Mouse (Mus musculus): Measurements from ENCODE around the gene Ebf1. TPM values are rescaled to one million over a fixed set of nuclear protein-coding genes. Genes with fewer than 3 reads are reported as not detected.

Gene Ebf1
- polyA plus RNA-seq, 1 experiment, result not detected

- WGBS, result 77% methylated on average over 7 of the region's 7 CpGs
- no peak for TF ChIP-seq POLR2A (IDR thresholded peaks at IDR 0.05; ENCODE audit: insufficient read depth, low read depth, low read length)
- no peak for TF ChIP-seq CTCF (IDR thresholded peaks at IDR 0.05; ENCODE audit: insufficient read depth, low read depth, low read length)
- Histone ChIP-seq H3K27ac (ENCODE audit: insufficient read depth, low read depth, low read length) (no peak overlapping the region), H3K4me3 (ENCODE audit: insufficient read depth, low read depth, low read length) (no peak overlapping the region), H3K4me1 (ENCODE audit: control insufficient read depth, insufficient read depth, low read length) (no peaks in the 10 kb centered on the region)
These were observed 270.6 kb downstream of the Ebf1 start for GRCm38 (mm10) chr11:44887691-44888090.

- TF ChIP-seq CTCF (IDR thresholded peaks at IDR 0.05; ENCODE audit: insufficient read depth, low read depth, low read length) (no peak), POLR2A (IDR thresholded peaks at IDR 0.05; ENCODE audit: insufficient read depth, low read depth, low read length) (no peak)
- WGBS, result 94% methylated on average over 4 of the region's 4 CpGs
- H3K27ac ChIP-seq (ENCODE audit: insufficient read depth, low read depth, low read length), result no peak overlapping the region
- H3K4me3 ChIP-seq (ENCODE audit: insufficient read depth, low read depth, low read length), result no peak overlapping the region
- no peaks in the 10 kb centered on the region for H3K4me1 ChIP-seq (ENCODE audit: control insufficient read depth, insufficient read depth, low read length)
These were observed 271.3 kb downstream of the Ebf1 start for GRCm38 (mm10) chr11:44888390-44888789.

- no peaks in the 10 kb centered on the region for H3K4me1 ChIP-seq (ENCODE audit: control insufficient read depth, insufficient read depth, low read length)
- WGBS, result 86% methylated on average over 18 of the region's 18 CpGs
- H3K4me3 ChIP-seq (ENCODE audit: insufficient read depth, low read depth, low read length), result no peak overlapping the region
- no peak overlapping the region for H3K27ac ChIP-seq (ENCODE audit: insufficient read depth, low read depth, low read length)
- TF ChIP-seq POLR2A (IDR thresholded peaks at IDR 0.05; ENCODE audit: insufficient read depth, low read depth, low read length) (no peak), CTCF (IDR thresholded peaks at IDR 0.05; ENCODE audit: insufficient read depth, low read depth, low read length) (no peak)
These were observed 275.9 kb downstream of the Ebf1 start for GRCm38 (mm10) chr11:44892814-44893521.

- TF ChIP-seq CTCF (IDR thresholded peaks at IDR 0.05; ENCODE audit: insufficient read depth, low read depth, low read length), result no peak
- TF ChIP-seq POLR2A (IDR thresholded peaks at IDR 0.05; ENCODE audit: insufficient read depth, low read depth, low read length), result no peak
- Histone ChIP-seq H3K4me1 (ENCODE audit: control insufficient read depth, insufficient read depth, low read length) (no peaks in the 10 kb centered on the region), H3K4me3 (ENCODE audit: insufficient read depth, low read depth, low read length) (no peak overlapping the region), H3K27ac (ENCODE audit: insufficient read depth, low read depth, low read length) (no peak overlapping the region)
These were observed 276.9 kb downstream of the Ebf1 start for GRCm38 (mm10) chr11:44893986-44894385.

- Histone ChIP-seq H3K4me3 (ENCODE audit: insufficient read depth, low read depth, low read length) (no peak overlapping the region), H3K27ac (ENCODE audit: insufficient read depth, low read depth, low read length) (no peak overlapping the region), H3K4me1 (ENCODE audit: control insufficient read depth, insufficient read depth, low read length) (no peaks in the 10 kb centered on the region)
- WGBS, result 96% methylated on average over 4 of the region's 4 CpGs
- TF ChIP-seq CTCF (IDR thresholded peaks at IDR 0.05; ENCODE audit: insufficient read depth, low read depth, low read length) (no peak), POLR2A (IDR thresholded peaks at IDR 0.05; ENCODE audit: insufficient read depth, low read depth, low read length) (no peak)
These were observed 277.7 kb downstream of the Ebf1 start for GRCm38 (mm10) chr11:44894798-44895197.

GRCm38 (mm10) chr11:44895893-44896292, 278.8 kb downstream of the Ebf1 start:
- no peak overlapping the region for H3K4me3 ChIP-seq (ENCODE audit: insufficient read depth, low read depth, low read length)
- no peak overlapping the region for H3K27ac ChIP-seq (ENCODE audit: insufficient read depth, low read depth, low read length)
- no peak for TF ChIP-seq POLR2A (IDR thresholded peaks at IDR 0.05; ENCODE audit: insufficient read depth, low read depth, low read length)
- TF ChIP-seq CTCF (IDR thresholded peaks at IDR 0.05; ENCODE audit: insufficient read depth, low read depth, low read length), result no peak
- H3K4me1 ChIP-seq (ENCODE audit: control insufficient read depth, insufficient read depth, low read length), result no peaks in the 10 kb centered on the region
- WGBS, result 97% methylated on average over 1 of the region's 1 CpGs

GRCm38 (mm10) chr11:44897140-44897665, 280.1 kb downstream of the Ebf1 start:
- TF ChIP-seq POLR2A (IDR thresholded peaks at IDR 0.05; ENCODE audit: insufficient read depth, low read depth, low read length), result no peak
- no peak for TF ChIP-seq CTCF (IDR thresholded peaks at IDR 0.05; ENCODE audit: insufficient read depth, low read depth, low read length)
- H3K27ac ChIP-seq (ENCODE audit: insufficient read depth, low read depth, low read length), result no peak overlapping the region
- no peaks in the 10 kb centered on the region for H3K4me1 ChIP-seq (ENCODE audit: control insufficient read depth, insufficient read depth, low read length)
- WGBS, result 74% methylated on average over 10 of the region's 10 CpGs
- no peak overlapping the region for H3K4me3 ChIP-seq (ENCODE audit: insufficient read depth, low read depth, low read length)

- TF ChIP-seq POLR2A (IDR thresholded peaks at IDR 0.05; ENCODE audit: insufficient read depth, low read depth, low read length) (no peak), CTCF (IDR thresholded peaks at IDR 0.05; ENCODE audit: insufficient read depth, low read depth, low read length) (no peak)
- Histone ChIP-seq H3K4me3 (ENCODE audit: insufficient read depth, low read depth, low read length) (no peak overlapping the region), H3K27ac (ENCODE audit: insufficient read depth, low read depth, low read length) (no peak overlapping the region), H3K4me1 (ENCODE audit: control insufficient read depth, insufficient read depth, low read length) (no peaks in the 10 kb centered on the region)
These were observed 282.4 kb downstream of the Ebf1 start for GRCm38 (mm10) chr11:44899554-44899953.

- TF ChIP-seq POLR2A (IDR thresholded peaks at IDR 0.05; ENCODE audit: insufficient read depth, low read depth, low read length), result no peak
- TF ChIP-seq CTCF (IDR thresholded peaks at IDR 0.05; ENCODE audit: insufficient read depth, low read depth, low read length), result no peak
- Histone ChIP-seq H3K4me3 (ENCODE audit: insufficient read depth, low read depth, low read length) (no peak overlapping the region), H3K27ac (ENCODE audit: insufficient read depth, low read depth, low read length) (no peak overlapping the region), H3K4me1 (ENCODE audit: control insufficient read depth, insufficient read depth, low read length) (no peaks in the 10 kb centered on the region)
- 61% methylated on average over 7 of the region's 7 CpGs for WGBS
These were observed 282.8 kb downstream of the Ebf1 start for GRCm38 (mm10) chr11:44899965-44900364.

Measured in olfactory bulb, adult 2 months (tissue).